ENCODE assay signal across 7 mouse cellular contexts in genomic region chr5:118380422-118381293, GRCm38 (mm10).
DNase-seq lines count a peak whose midpoint lies in the region; ATAC-seq and TF ChIP-seq lines count a peak whose summit lies in the region.

No protein-coding gene starts in this region.

- H3K4me1 ChIP-seq in cortical plate, adult 2 months (ENCODE audit: control insufficient read depth, insufficient read depth, low read length) = 0 out of 2 replicates have a peak, but pooled peaks cover 2% of the 10 kb centered on the region
- peaks cover 35% of the 10 kb centered on the region for H3K4me1 ChIP-seq in hindbrain, embryonic 15.5 days (replicated peaks)

- peak overlapping the region; percentile 24; the same call in 1 of the 2 replicates for H3K27ac ChIP-seq in cortical plate, adult 2 months (ENCODE audit: insufficient read depth, low read length)
- H3K27ac ChIP-seq in gastrocnemius, adult 2 months = peak overlapping the region; percentile 74
- H3K27ac ChIP-seq in hindbrain, embryonic 15.5 days (replicated peaks) = peak overlapping the region; percentile 85

- no peaks in the 10 kb centered on the region for H3K27me3 ChIP-seq in hindbrain, embryonic 15.5 days

- no peak for TF ChIP-seq POLR2A in cortical plate, adult 2 months (IDR thresholded peaks at IDR 0.05; ENCODE audit: extremely low read depth, insufficient read depth, low read length)

- H3K4me3 ChIP-seq in cortical plate, adult 2 months (ENCODE audit: insufficient read depth, low read length) = peak overlapping the region; percentile 54
- peak overlapping the region; percentile 72 for H3K4me3 ChIP-seq in gastrocnemius, adult 2 months
- H3K4me3 ChIP-seq in hindbrain, embryonic 15.5 days = peak overlapping the region; percentile 45

- peak overlapping the region; percentile 86 for H3K4me2 ChIP-seq in hindbrain, embryonic 15.5 days

- intact Hi-C loops in gastrocnemius, adult 2 months (cut with DNase I) = loop anchor here (5.0 kb wide), 2 partner anchors 47 to 177 kb away; no protein-coding TSS in a partner anchor
- intact Hi-C loops in left cerebral cortex, postnatal 4 days (cut with DNase I) = no loop called here

- peak; percentile 74 for DNase-seq in Muller cell, postnatal 12 days (ENCODE audit: inconsistent ontology term)
- DNase-seq in gastrocnemius, adult 2 months = peak; percentile 72
- DNase-seq in left cerebral cortex, postnatal 4 days = peak; percentile 53
- peak; percentile 89 for DNase-seq in mesoderm, embryonic 11.5 days (ENCODE audit: low read depth, low spot score)
- peak; percentile 55 for DNase-seq in right cerebral cortex, postnatal 14 days

- H3K9me3 ChIP-seq in hindbrain, embryonic 15.5 days = no peaks in the 10 kb centered on the region

- ATAC-seq in hindbrain, embryonic 15.5 days (ENCODE audit: low FRiP score, low read depth) = peak; percentile 65

- WGBS in hindbrain, embryonic 15.5 days = under 1% methylated on average over 43 of the region's 45 CpGs

- peak overlapping the region; percentile 44 for H3K9ac ChIP-seq in hindbrain, embryonic 15.5 days

- no peaks in the 10 kb centered on the region for H3K36me3 ChIP-seq in hindbrain, embryonic 15.5 days

- TF ChIP-seq CTCF in cortical plate, adult 2 months (IDR thresholded peaks at IDR 0.05; ENCODE audit: extremely low read depth, insufficient read depth, low read length) = no peak
- TF ChIP-seq CTCF in gastrocnemius, adult 2 months (IDR thresholded peaks at IDR 0.05) = peak; percentile 55

Comparison
In these comparisons a context has a peak if more than half of its experiments do, and no peak if none do; other contexts are left out.
1. Peak in every context shown above with its lines: DNase-seq, ATAC-seq, H3K4me3 ChIP-seq and H3K27ac ChIP-seq.
2. H3K27ac ChIP-seq: peak in every context shown above with its lines; median percentile 85 in hindbrain, embryonic 15.5 days; 74 in gastrocnemius, adult 2 months; 24 in cortical plate, adult 2 months.